Comparison of ENCODE assay signal across 11 mouse cellular contexts in the genomic region with DNA sequence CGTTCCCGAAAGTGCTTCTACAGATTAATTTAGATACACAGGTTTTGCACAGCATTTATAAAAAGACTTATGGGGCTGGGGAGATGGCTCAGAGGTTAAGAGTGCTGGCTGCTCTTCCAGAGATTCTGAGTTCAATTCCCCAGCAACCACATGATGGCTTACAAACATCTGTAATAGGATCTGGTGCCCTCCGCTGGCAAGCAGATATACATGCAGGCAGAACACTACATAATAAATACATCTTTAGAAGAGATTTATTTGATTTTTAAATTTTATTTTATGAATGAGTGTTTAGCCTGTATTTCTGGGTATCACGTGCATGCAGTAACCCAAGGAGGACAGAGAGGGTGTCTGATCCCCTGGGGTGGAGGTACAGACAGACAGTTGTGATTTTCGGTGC. TPM values are rescaled to one million over a fixed set of nuclear protein-coding genes. Genes with fewer than 3 reads are reported as not detected.
DNase-seq lines count a peak whose midpoint lies in the region; ATAC-seq and TF ChIP-seq lines count a peak whose summit lies in the region.
"Had no signal": no experiment of that assay in that cellular context is flagged by ENCODE, and none has a peak within 500 bp of the region (broad histone marks: within the 10 kb centered on the region; RNA-seq: fewer than 3 reads in every experiment).

No protein-coding gene starts in this region.

- 91% methylated on average over 5 of the region's 5 CpGs for WGBS in intestine, postnatal 0 days
- WGBS in intestine, embryonic 15.5 days = 83% methylated on average over 5 of the region's 5 CpGs
- 75% methylated on average over 5 of the region's 5 CpGs for WGBS in embryonic facial prominence, embryonic 15.5 days
- 85% methylated on average over 5 of the region's 5 CpGs for WGBS in forebrain, embryonic 12.5 days

- peak; percentile 73 for TF ChIP-seq CTCF in intestine, postnatal 0 days (IDR thresholded peaks at IDR 0.05; ENCODE audit: low read depth)

- no peaks in the 10 kb centered on the region for H3K36me3 ChIP-seq in intestine, postnatal 0 days (ENCODE audit: control insufficient read depth, insufficient read depth)
- H3K36me3 ChIP-seq in intestine, embryonic 15.5 days = no peaks in the 10 kb centered on the region
- no peaks in the 10 kb centered on the region for H3K36me3 ChIP-seq in embryonic facial prominence, embryonic 15.5 days
- H3K36me3 ChIP-seq in forebrain, embryonic 12.5 days (replicated peaks) = no peaks in the 10 kb centered on the region
- H3K36me3 ChIP-seq: liver, embryonic 15.5 days had no signal

- no peaks in the 10 kb centered on the region for H3K9me3 ChIP-seq in intestine, postnatal 0 days (ENCODE audit: control insufficient read depth)
- no peaks in the 10 kb centered on the region for H3K9me3 ChIP-seq in intestine, embryonic 15.5 days
- H3K9me3 ChIP-seq in embryonic facial prominence, embryonic 15.5 days (replicated peaks) = no peaks in the 10 kb centered on the region
- H3K9me3 ChIP-seq in forebrain, embryonic 12.5 days = no peaks in the 10 kb centered on the region
- H3K9me3 ChIP-seq: heart, embryonic 10.5 days; liver, embryonic 15.5 days had no signal

- H3K9ac ChIP-seq in intestine, postnatal 0 days (ENCODE audit: low read depth, low read length) = no peak overlapping the region
- H3K9ac ChIP-seq in intestine, embryonic 15.5 days = no peak overlapping the region
- H3K9ac ChIP-seq in embryonic facial prominence, embryonic 15.5 days = no peak overlapping the region
- no peak overlapping the region for H3K9ac ChIP-seq in forebrain, embryonic 12.5 days
- H3K9ac ChIP-seq: liver, embryonic 15.5 days had no signal

- H3K4me1 ChIP-seq in intestine, postnatal 0 days (replicated peaks; ENCODE audit: control insufficient read depth, insufficient read depth, low read length) = no peaks in the 10 kb centered on the region
- H3K4me1 ChIP-seq in intestine, embryonic 15.5 days (replicated peaks) = no peaks in the 10 kb centered on the region
- no peaks in the 10 kb centered on the region for H3K4me1 ChIP-seq in embryonic facial prominence, embryonic 15.5 days
- peaks cover 4% of the 10 kb centered on the region; the same call in 1 of the 2 replicates for H3K4me1 ChIP-seq in forebrain, embryonic 12.5 days
- H3K4me1 ChIP-seq: liver, embryonic 15.5 days had no signal

- DNase-seq in spleen, postnatal 36 days (ENCODE audit: low spot score in 2 of 2) = peak; percentile 11 to 17
- DNase-seq in spleen, postnatal 14 days (ENCODE audit: low spot score in 2 of 2) = no peak
- peak; percentile 58 for DNase-seq in thymus, postnatal 4 days
- no peak for DNase-seq in yolk sac, embryonic 10.5 days (ENCODE audit: low spot score)
- DNase-seq: cerebellum, adult 11-12 months had no signal

- no peak overlapping the region for H3K4me2 ChIP-seq in intestine, postnatal 0 days (replicated peaks; ENCODE audit: low read depth)
- no peak overlapping the region for H3K4me2 ChIP-seq in intestine, embryonic 15.5 days (replicated peaks)
- H3K4me2 ChIP-seq in embryonic facial prominence, embryonic 15.5 days (replicated peaks) = no peak overlapping the region
- no peak overlapping the region for H3K4me2 ChIP-seq in forebrain, embryonic 12.5 days
- H3K4me2 ChIP-seq: liver, embryonic 15.5 days had no signal

- H3K27ac ChIP-seq in intestine, postnatal 0 days (ENCODE audit: low read depth, low read length) = no peak overlapping the region
- H3K27ac ChIP-seq in intestine, embryonic 15.5 days = no peak overlapping the region
- H3K27ac ChIP-seq in embryonic facial prominence, embryonic 15.5 days (replicated peaks) = peak overlapping the region; percentile 72
- H3K27ac ChIP-seq in forebrain, embryonic 12.5 days = no peak overlapping the region
- H3K27ac ChIP-seq: heart, embryonic 10.5 days; liver, embryonic 15.5 days had no signal

- no peaks in the 10 kb centered on the region for H3K27me3 ChIP-seq in intestine, postnatal 0 days (replicated peaks; ENCODE audit: control insufficient read depth, insufficient read depth, low read length)
- no peaks in the 10 kb centered on the region for H3K27me3 ChIP-seq in intestine, embryonic 15.5 days (replicated peaks)
- no peaks in the 10 kb centered on the region for H3K27me3 ChIP-seq in embryonic facial prominence, embryonic 15.5 days
- no peaks in the 10 kb centered on the region for H3K27me3 ChIP-seq in forebrain, embryonic 12.5 days
- H3K27me3 ChIP-seq: liver, embryonic 15.5 days had no signal

- H3K4me3 ChIP-seq in intestine, postnatal 0 days (ENCODE audit: low read depth, low read length) = no peak overlapping the region
- H3K4me3 ChIP-seq in intestine, embryonic 15.5 days (replicated peaks) = no peak overlapping the region
- H3K4me3 ChIP-seq in embryonic facial prominence, embryonic 15.5 days (replicated peaks) = no peak overlapping the region
- H3K4me3 ChIP-seq in forebrain, embryonic 12.5 days (replicated peaks) = no peak overlapping the region
- H3K4me3 ChIP-seq: heart, embryonic 10.5 days; liver, embryonic 15.5 days had no signal

- ATAC-seq in intestine, postnatal 0 days = no peak
- no peak for ATAC-seq in intestine, embryonic 15.5 days
- ATAC-seq in embryonic facial prominence, embryonic 15.5 days (ENCODE audit: insufficient number of reproducible peaks, low FRiP score, low TSS enrichment, low read depth) = no peak
- no peak for ATAC-seq in forebrain, embryonic 12.5 days (ENCODE audit: low FRiP score)

RNA-seq across cellular contexts. Expression of a gene that starts 9.9 kb away (rescaled TPM):
- 9.5 and 10.2 TPM in 2 replicates for polyA plus RNA-seq in intestine, postnatal 0 days (2015; fragmentation: Nextera tagmentation; extraction: Ambion mirVana)
- 17.0 and 21.0 TPM in 2 replicates for polyA plus RNA-seq in intestine, embryonic 15.5 days (2015; fragmentation: Nextera tagmentation; extraction: Ambion mirVana)
- 31.1 and 34.7 TPM in 2 replicates for polyA plus RNA-seq in embryonic facial prominence, embryonic 15.5 days (2015; fragmentation: Nextera tagmentation; extraction: Ambion mirVana)
- 14.2 and 17.0 TPM in 2 replicates for polyA plus RNA-seq in forebrain, embryonic 12.5 days (2016; fragmentation: Nextera tagmentation; extraction: Ambion mirVana)

Comparison
In these comparisons a context has a peak if more than half of its experiments do, and no peak if none do; other contexts are left out.
1. DNase-seq: peak in spleen, postnatal 36 days (2 of 2) and thymus, postnatal 4 days (single experiment); none in spleen, postnatal 14 days (0 of 2) and yolk sac, embryonic 10.5 days (single experiment).